Mouse (Mus musculus) heart, embryonic 16.5 days (tissue): ENCODE measurements at regions not wholly inside any gene's neighbourhood (a gene's known extent, or its start where the extent isn't known, plus 50 kb on each side); places are given as distances from the start of the nearest gene placed in this dataset.

Source experiments
- ATAC-seq: fragments of 200-750 bp; cut with Nextera tagmentation; replicated peaks from 2 replicates; pipeline ENCODE4 v1.8.0; 2017; ENCODE audit warnings: moderate number of reproducible peaks; ENCODE audit not compliant: insufficient read depth, low FRiP score; ENCODE audit errors: extremely low read depth
- H3K27ac ChIP-seq: fragments of 300-500 bp; sonication (generic); 2 replicates; pipeline ENCODE4 v1.5.1; 2014; ENCODE audit warnings: mild to moderate bottlenecking, low read length, control low read depth, moderate library complexity
- H3K27me3 ChIP-seq: fragments of 300-500 bp; sonication (generic); 2 replicates; pipeline ENCODE4 v1.6.1; 2014; ENCODE audit warnings: low read length, mixed read lengths; ENCODE audit not compliant: control insufficient read depth, insufficient read depth
- H3K36me3 ChIP-seq: fragments of 300-500 bp; sonication (generic); 2 replicates; pipeline ENCODE4 v1.6.1; 2014; ENCODE audit not compliant: control insufficient read depth, insufficient read depth
- H3K4me1 ChIP-seq: fragments of 300-500 bp; sonication (generic); 2 replicates; pipeline ENCODE4 v1.6.1; 2014; ENCODE audit warnings: low read length, mixed read lengths; ENCODE audit not compliant: control insufficient read depth, insufficient read depth
- H3K4me2 ChIP-seq: fragments of 300-500 bp; sonication (generic); 2 replicates; pipeline ENCODE4 v1.6.1; 2014; ENCODE audit warnings: low read depth, mild to moderate bottlenecking, control low read depth, low read length
- H3K4me3 ChIP-seq: fragments of 300-500 bp; sonication (generic); 2 replicates; pipeline ENCODE4 v1.5.1; 2014; ENCODE audit warnings: mild to moderate bottlenecking, control low read depth, low read length
- H3K9ac ChIP-seq: fragments of 300-500 bp; sonication (generic); 2 replicates; pipeline ENCODE4 v1.6.1; 2014; ENCODE audit warnings: low read length, control low read depth
- H3K9me3 ChIP-seq: fragments of 300-500 bp; sonication (generic); replicated peaks from 2 replicates; pipeline ENCODE4 v1.6.1; 2016; ENCODE audit warnings: low read length; ENCODE audit not compliant: control insufficient read depth
- WGBS: fragments of 180-500 bp; shearing (Covaris S2); extraction: QIAGEN DNeasy Blood & Tissue Kit; methylation state at CpG from one replicate; pipeline ENCODE4 v1.1.7; 2014; 5-methylcytosine and 5-hydroxymethylcytosine counted together

GRCm38 (mm10) chr3:153776738-153777137 lies 51.8 kb upstream of the St6galnac3 start:
- WGBS, result 35% methylated on average over 2 of the region's 2 CpGs
- Histone ChIP-seq H3K36me3 (no peaks in the 10 kb centered on the region), H3K27ac (no peak overlapping the region), H3K4me1 (no peaks in the 10 kb centered on the region), H3K9ac (no peak overlapping the region), H3K9me3 (no peaks in the 10 kb centered on the region), H3K4me3 (no peak overlapping the region), H3K4me2 (no peak overlapping the region), H3K27me3 (no peaks in the 10 kb centered on the region; the same call in 1 of the 2 replicates)
- ATAC-seq, result no peak

DNA sequence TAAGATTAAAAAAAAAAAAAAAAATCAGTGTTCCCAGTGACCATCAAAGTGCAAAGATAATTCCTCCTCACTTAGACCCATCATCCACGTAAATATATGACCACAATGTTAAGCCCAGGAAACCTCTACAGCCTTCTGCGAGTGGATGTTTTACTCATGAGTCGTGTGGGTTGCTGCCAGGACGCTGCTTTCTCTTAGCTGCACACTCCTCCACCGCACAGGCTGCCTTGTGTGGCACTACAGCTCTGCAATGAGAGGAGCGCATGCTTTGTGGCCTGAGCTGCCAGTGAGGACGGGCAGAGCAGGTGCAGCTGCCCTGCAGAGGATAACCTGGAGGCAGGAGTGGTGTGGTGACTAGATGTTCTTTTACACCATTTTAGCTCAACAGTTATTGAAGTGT lies 53.4 kb upstream of the St6galnac3 start:
- WGBS, result 59% methylated on average over 7 of the region's 7 CpGs
- Histone ChIP-seq H3K36me3 (no peaks in the 10 kb centered on the region), H3K27me3 (peaks cover 3% of the 10 kb centered on the region; the same call in 1 of the 2 replicates), H3K4me3 (no peak overlapping the region), H3K4me1 (peaks cover 5% of the 10 kb centered on the region), H3K4me2 (no peak overlapping the region), H3K9me3 (no peaks in the 10 kb centered on the region), H3K27ac (no peak overlapping the region), H3K9ac (no peak overlapping the region)
- no peak for ATAC-seq

GRCm38 (mm10) chr3:153782467-153782866 lies 57.5 kb upstream of the St6galnac3 start:
- Histone ChIP-seq H3K4me2 (no peak overlapping the region), H3K36me3 (no peaks in the 10 kb centered on the region), H3K9ac (no peak overlapping the region), H3K27ac (no peak overlapping the region), H3K4me1 (peaks cover 7% of the 10 kb centered on the region), H3K27me3 (peaks cover 3% of the 10 kb centered on the region; the same call in 1 of the 2 replicates), H3K9me3 (no peaks in the 10 kb centered on the region), H3K4me3 (no peak overlapping the region)
- no peak for ATAC-seq
- 59% methylated on average over 5 of the region's 5 CpGs for WGBS

DNA sequence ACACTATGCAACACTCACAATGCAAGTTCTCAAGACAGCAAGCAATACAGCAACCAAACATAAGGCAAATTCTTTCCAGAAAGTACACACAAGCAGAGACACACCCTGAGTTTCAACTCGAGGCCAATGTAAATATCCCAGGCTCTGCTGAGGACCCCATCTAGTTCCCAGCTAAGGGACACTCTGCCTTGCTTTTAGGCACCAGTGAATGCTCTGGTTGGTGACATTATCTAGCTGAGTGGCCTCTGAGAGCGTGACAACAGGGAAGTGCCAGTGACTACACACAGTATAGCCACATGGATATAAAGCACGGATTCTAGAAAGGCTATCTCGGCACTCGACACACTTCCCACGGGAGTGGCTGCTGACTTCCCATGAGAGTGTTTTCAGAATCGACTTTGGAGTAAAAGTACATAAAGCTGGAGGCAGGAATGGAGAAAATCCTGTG lies 58.3 kb upstream of the St6galnac3 start:
- Histone ChIP-seq H3K4me3 (no peak overlapping the region), H3K27ac (no peak overlapping the region), H3K4me2 (peak overlapping the region; percentile 11; the same call in 1 of the 2 replicates), H3K4me1 (peaks cover 7% of the 10 kb centered on the region), H3K9me3 (no peaks in the 10 kb centered on the region), H3K27me3 (peaks cover 3% of the 10 kb centered on the region; the same call in 1 of the 2 replicates), H3K36me3 (no peaks in the 10 kb centered on the region), H3K9ac (0 out of 2 replicates have a peak overlapping the region, but pooled peaks have one; percentile 26)
- no peak for ATAC-seq
- 22% methylated on average over 7 of the region's 7 CpGs for WGBS

DNA sequence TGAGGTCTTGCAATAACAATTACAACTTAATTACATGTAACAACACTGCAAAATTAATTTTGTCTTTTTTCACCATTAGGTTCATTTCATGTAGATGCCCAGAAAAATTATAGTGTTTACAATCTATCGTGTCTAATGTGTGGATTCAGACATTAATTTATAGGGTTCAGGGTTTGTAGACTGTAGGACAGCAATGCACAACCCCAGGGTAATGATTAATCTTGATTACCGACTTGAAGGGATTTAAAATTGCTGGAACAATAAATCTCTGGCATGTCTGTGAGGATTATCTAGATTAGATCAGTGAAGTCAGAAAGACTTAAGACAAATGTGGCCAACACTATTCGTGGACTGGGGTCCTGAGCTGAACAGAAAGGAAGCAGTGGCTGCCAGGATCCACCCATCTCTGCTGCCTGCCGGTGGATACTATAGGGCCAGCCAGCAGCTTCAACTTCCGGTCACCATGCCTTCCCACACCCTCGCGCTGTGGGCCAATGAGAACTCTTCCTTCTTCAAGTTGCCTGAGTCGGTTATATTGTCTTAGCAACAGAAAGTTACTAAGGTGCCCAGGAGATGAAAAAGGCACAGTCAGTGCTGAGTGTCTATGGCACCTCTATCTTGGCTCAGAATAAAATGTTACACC lies 59.1 kb upstream of the St6galnac3 start:
- Histone ChIP-seq H3K9ac (no peak overlapping the region), H3K36me3 (no peaks in the 10 kb centered on the region), H3K9me3 (no peaks in the 10 kb centered on the region), H3K27ac (no peak overlapping the region), H3K4me1 (peaks cover 7% of the 10 kb centered on the region), H3K27me3 (peaks cover 3% of the 10 kb centered on the region; the same call in 1 of the 2 replicates), H3K4me2 (no peak overlapping the region), H3K4me3 (no peak overlapping the region)
- WGBS, result 56% methylated on average over 8 of the region's 8 CpGs
- ATAC-seq, result no peak; the same call in 1 of the 2 replicates

DNA sequence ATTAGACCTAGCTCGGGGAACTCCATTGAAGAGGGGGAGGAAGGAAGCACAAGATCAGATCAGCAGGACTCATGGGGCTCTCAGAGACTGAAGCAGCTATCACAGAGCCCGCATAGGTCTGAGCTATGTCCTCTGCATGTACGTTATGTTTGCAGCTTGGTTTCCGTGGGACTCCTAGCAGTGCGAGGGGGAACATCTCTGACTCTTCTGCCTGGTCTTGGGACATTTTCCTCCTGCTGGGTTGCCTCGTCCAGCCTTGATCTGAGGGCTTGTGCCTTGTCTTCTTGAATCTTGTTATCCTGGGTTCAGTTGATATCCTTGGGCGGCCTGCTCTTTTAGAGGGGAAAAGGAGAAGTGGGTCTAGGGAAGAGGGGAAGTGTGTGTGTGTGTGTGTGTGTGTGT lies 53.6 kb upstream of the Asb17 start:
- Histone ChIP-seq H3K4me3 (no peak overlapping the region), H3K4me1 (peaks cover 5% of the 10 kb centered on the region; the same call in 1 of the 2 replicates), H3K9me3 (no peaks in the 10 kb centered on the region), H3K4me2 (no peak overlapping the region), H3K9ac (no peak overlapping the region), H3K27ac (no peak overlapping the region), H3K27me3 (no peaks in the 10 kb centered on the region; the same call in 1 of the 2 replicates), H3K36me3 (no peaks in the 10 kb centered on the region)
- WGBS, result 71% methylated on average over 7 of the region's 7 CpGs
- ATAC-seq, result no peak

DNA sequence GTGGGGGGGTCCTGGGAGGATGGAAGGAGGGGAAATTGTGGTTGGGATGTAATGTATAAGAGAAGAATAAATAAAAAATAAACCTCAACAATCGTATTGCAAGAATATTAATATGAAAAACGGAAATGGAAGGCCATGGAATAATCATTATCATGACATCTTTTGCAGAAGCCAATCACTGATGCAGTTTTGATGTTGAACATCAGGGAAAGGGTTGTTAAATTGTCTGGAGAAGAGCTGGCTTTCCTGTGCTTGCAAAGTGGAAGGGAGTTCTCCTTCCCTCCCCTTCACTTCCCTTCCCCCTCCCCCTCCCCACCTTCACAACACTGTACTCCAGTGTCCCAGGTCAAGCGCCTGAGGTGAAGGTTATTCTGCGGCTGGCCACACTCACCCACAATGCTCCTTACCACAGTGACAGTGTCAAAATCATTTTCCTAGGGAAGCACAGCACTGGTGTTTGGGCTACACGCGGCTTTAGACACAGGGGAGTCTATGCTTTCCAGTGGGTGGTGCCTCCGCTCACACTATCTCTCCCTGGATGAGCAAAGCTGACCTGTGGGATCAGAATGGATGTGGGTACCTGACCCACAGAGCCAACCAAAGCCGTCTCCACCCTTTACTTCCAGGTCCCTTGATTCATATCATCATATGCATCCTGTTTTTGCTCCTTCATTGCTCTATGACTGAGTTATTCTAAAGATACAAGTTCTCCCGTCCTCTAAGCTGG lies 53.0 kb upstream of the Asb17 start:
- Histone ChIP-seq H3K9me3 (no peaks in the 10 kb centered on the region), H3K4me3 (no peak overlapping the region), H3K4me1 (peaks cover 5% of the 10 kb centered on the region; the same call in 1 of the 2 replicates), H3K27me3 (no peaks in the 10 kb centered on the region; the same call in 1 of the 2 replicates), H3K36me3 (no peaks in the 10 kb centered on the region), H3K4me2 (no peak overlapping the region), H3K9ac (no peak overlapping the region), H3K27ac (peak overlapping the region; percentile 25; the same call in 1 of the 2 replicates)
- peak; percentile 29; the same call in 1 of the 2 replicates for ATAC-seq
- 56% methylated on average over 9 of the region's 9 CpGs for WGBS

DNA sequence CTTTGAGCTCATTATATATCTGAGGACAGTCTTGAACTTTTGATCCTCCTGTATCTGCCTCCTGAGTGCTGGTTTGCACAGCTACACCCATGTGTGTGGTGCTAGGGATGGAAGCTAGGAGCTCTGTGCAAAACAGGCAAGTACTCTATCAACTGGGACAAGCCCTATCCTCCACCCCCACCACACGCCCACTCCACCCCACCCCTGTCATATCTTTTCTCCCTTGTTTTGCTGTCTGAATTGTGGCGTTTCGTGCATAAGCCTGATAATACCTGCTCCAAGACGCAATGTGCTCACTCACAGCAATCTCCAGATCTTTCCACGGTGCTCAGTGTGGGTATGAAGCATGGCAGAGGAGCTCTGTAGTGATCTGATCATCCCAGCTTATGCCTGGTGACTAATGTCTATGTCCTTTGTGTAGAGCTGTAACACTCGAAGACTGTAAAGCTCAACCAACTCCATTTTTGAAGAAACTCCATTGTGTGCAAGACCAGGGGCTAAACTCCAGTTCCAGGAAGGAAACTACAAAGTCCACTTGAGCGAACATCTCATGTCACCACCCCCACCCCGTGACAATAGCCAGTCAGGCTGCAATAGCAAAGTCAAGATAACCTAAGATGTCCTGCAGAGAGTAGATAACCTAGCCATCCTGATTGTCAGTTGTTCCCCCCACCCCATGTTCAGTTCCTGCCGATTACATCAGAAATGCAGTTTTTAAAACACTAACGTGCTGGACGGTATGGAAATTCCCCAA lies 52.2 kb upstream of the Asb17 start:
- no peak overlapping the region; the same call in 1 of the 2 replicates for H3K4me2 ChIP-seq
- no peak overlapping the region for H3K4me3 ChIP-seq
- no peaks in the 10 kb centered on the region for H3K9me3 ChIP-seq
- WGBS, result 27% methylated on average over 11 of the region's 11 CpGs
- H3K36me3 ChIP-seq, result no peaks in the 10 kb centered on the region
- H3K27ac ChIP-seq, result peak overlapping the region; percentile 25; the same call in 1 of the 2 replicates
- peak; percentile 55 for ATAC-seq
- H3K27me3 ChIP-seq, result no peaks in the 10 kb centered on the region
- H3K9ac ChIP-seq, result no peak overlapping the region
- H3K4me1 ChIP-seq, result peaks cover 5% of the 10 kb centered on the region; the same call in 1 of the 2 replicates
